Mouse (Mus musculus) cortical plate, adult 2 months (tissue): ENCODE data around the gene Atp2a1.

Source experiments
- CTCF ChIP-seq: fragments of 200-500 bp; IDR thresholded peaks from 2 replicates; pipeline ENCODE4 v1.5.1; 2011; ENCODE audit warnings: mild to moderate bottlenecking, control low read depth, low read length; ENCODE audit not compliant: insufficient read depth; ENCODE audit errors: extremely low read depth
- POLR2A ChIP-seq: fragments of 200-500 bp; IDR thresholded peaks from 2 replicates; pipeline ENCODE4 v1.6.1; 2011; ENCODE audit warnings: mild to moderate bottlenecking, low read length, control low read depth; ENCODE audit not compliant: insufficient read depth; ENCODE audit errors: extremely low read depth

- TF ChIP-seq POLR2A (no peak), CTCF (no peak)
These were observed 3.8 kb upstream of the Atp2a1 start for GRCm38 (mm10) chr7:126466707-126467106.
